Mouse (Mus musculus) MEL-GATA-1-ER (cell line): ENCODE measurements around the gene M1ap.

Experiments used
- DNase-seq: peaks from one replicate; pipeline ENCODE4 v3.0.0-alpha.2; 2012; ENCODE audit warnings: low read depth; ENCODE audit errors: extremely low read depth

The M1ap gene

DNA sequence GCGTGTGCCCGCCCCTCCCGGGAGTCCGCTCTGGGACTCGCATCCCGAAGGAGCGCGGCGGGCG lies 123.4 kb downstream of the M1ap start, which contains the start of gene Tlx2:
Gene Tlx2, minus strand, starts transcription at position 47 of the 64 bp plus-strand sequence.
- no peak for DNase-seq

DNA sequence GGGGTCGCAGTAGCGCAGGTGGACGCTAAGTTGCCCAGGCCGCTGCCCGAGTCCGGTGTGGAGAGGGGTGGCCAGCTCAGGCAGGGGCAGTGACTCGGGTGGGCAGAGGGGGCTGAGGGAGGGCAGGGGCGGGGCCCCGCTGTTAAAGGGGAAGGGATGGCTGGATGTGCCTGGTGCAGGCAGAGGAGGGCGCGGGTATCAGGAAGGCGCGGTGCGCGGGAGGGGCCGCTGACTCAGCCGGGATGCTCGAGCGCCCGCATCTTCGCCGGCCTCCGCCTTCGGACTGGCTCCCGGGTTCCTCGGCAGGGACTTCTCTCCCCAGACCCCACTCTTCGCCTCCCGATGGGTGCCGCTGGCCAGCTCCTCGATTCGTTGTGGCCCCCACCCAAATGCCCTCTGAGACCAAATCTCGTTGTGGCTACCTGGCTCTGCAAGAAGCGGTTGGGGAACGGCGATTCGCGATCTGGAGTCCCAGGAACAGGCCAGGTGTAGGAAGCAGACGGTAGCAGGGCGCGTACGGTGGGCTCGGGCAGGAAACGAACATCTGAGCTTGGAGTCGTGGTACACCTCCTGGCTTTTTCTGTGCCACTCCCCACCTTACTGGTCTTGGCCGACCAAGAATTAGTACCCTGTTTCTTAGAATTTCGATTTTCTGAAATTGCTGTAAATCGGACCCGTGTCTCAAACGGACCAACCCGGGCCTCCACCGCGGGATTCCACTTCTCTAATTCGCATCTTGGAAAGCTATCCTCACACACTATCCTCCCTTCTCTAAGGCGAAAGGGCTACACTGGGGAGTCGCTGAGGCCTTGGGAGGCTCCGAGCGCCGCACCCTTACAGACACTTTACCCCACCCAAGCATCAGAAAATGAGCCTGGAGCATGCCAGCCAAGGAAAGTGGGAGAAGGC lies 123.9 kb downstream of the M1ap start:
- no peak for DNase-seq

DNA sequence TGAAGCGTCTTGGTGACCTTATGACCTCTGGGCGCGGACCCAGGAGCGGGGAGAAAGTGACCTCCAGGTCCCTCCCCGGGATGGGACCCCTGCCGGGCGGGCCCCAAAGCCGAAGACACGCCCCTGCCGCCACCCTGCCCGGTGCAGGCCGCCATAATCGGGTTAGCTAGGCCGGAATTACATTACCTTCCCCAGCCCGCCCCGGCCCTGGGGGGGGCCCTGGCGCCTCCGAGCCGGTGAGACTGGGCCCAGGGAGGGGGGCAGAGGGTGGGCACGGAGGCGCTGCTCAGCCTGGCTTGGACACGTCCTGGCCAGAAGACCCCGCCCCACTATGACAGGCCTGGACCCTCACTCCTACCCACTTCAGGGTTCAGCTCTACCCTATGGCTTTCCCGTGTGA lies 124.5 kb downstream of the M1ap start:
- DNase-seq = no peak

DNA sequence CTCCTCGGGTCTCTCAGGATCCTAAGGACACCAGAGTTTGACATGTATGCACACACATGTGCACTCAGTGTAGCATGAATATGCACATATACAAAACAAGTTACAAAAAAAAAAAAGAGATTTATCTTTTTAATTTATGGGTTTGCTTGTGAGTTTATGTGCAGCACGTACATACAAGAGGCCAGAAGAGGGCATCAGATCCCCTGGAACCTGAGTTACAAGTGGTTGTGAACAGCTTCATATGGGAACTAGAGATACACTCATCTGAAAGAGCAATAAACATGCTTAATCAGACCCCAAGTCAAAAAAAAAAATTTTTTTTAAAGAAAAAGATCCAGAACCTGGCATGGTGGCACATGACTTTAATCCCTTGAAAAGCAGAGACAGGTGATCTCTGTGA lies 128.3 kb downstream of the M1ap start:
- DNase-seq = no peak

DNA sequence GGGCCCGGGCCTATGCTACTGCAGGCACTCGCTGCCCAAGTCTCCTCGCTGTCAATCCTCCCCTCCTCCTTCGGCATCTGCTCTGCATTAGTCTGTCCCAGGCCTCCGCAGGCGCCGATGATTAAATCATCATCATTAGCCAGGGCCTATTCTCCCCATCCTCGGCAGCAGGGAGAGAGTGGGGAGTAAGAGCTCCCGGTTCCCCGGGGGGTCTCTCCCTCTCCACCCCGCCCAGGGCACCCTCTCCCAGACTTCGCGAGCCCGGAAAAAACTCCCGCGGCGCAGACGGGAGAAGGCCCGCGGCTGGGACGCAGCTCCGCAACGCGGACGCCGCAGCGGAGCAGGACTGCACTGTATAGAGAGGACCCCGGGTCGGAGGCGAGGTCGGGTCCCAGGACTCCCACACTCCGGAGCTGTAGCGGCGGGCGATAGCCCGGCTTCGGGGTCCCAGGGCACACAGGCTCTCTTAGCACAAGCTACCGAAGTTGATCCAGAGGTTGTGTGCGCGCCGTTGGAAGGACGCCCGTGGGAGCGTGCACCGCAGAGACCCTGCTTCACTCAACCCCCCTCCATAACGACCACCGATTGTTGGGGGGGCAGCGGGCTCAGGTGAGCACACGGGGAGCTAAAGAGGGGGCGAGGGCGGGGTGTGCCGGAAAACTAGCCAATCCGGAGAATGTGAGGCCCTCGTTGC lies 131.1 kb downstream of the M1ap start, which contains the start of gene Pcgf1:
Gene Pcgf1, plus strand, starts transcription at position 240 of the 694 bp plus-strand sequence.
- peak; percentile 15 for DNase-seq

DNA sequence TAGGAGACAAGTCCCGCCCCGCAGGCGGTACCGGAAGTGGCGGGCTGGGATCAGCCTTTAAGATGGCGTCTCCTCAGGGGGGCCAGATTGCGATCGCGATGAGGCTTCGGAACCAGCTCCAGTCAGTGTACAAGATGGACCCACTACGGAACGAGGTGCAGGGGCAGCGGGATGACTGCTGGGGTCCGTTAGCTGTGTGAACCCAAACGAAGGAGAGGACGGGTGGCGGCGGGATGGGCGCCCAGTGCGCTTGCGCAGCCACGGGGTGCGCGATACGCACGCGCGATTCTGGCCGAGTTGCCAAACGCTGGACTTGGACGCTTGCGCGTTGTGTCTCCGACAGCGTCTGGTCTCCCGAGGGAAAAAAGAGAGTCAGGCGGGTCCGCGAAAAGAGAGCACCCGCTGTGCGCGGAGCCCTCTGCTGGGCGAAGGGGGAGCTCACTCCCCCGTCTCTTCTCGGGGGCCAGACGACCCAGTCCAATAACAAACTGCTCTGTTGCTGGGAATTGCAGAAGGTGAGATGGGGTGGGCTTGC lies 131.7 kb downstream of the M1ap start:
- peak; percentile 89 for DNase-seq
